Mouse (Mus musculus) liver, embryonic 11.5 days (tissue): Measurements from ENCODE around the gene Chil1. TPM values are rescaled to one million over a fixed set of nuclear protein-coding genes. Genes with fewer than 3 reads are reported as not detected.

Source experiments
- ATAC-seq: fragments of 200-750 bp; cut with Nextera tagmentation; replicated peaks from 2 replicates; pipeline ENCODE4 v1.8.0; 2017; ENCODE audit warnings: moderate number of reproducible peaks, mild to moderate bottlenecking, moderate TSS enrichment, moderate library complexity; ENCODE audit not compliant: low FRiP score
- DNase-seq: peaks from one replicate; pipeline ENCODE4 v3.0.0-alpha.2; 2017; ENCODE audit warnings: low spot score
- H3K27ac ChIP-seq: fragments of 300-500 bp; sonication (generic); 2 replicates; pipeline ENCODE4 v1.5.1; 2014; ENCODE audit warnings: mild to moderate bottlenecking, low read depth, low read length, control low read depth
- H3K27me3 ChIP-seq: fragments of 300-500 bp; sonication (generic); replicated peaks from 2 replicates; pipeline ENCODE4 v1.6.1; 2014; ENCODE audit warnings: low read length, mixed read lengths; ENCODE audit not compliant: control insufficient read depth, insufficient read depth
- H3K36me3 ChIP-seq: fragments of 300-500 bp; sonication (generic); 2 replicates; pipeline ENCODE4 v1.6.1; 2014; ENCODE audit warnings: mild to moderate bottlenecking, low read length, moderate library complexity, mixed read lengths; ENCODE audit not compliant: control insufficient read depth, insufficient read depth
- H3K4me1 ChIP-seq: fragments of 300-500 bp; sonication (generic); replicated peaks from 2 replicates; pipeline ENCODE4 v1.6.1; 2014; ENCODE audit warnings: low read length, mixed read lengths; ENCODE audit not compliant: control insufficient read depth, insufficient read depth
- H3K4me2 ChIP-seq: fragments of 300-500 bp; sonication (generic); 2 replicates; pipeline ENCODE4 v1.6.1; 2014; ENCODE audit warnings: mild to moderate bottlenecking, control low read depth, moderate library complexity
- H3K4me3 ChIP-seq: fragments of 300-500 bp; sonication (generic); 2 replicates; pipeline ENCODE4 v1.5.1; 2014; ENCODE audit warnings: low read depth, low read length, control low read depth
- H3K9ac ChIP-seq: fragments of 300-500 bp; sonication (generic); 2 replicates; pipeline ENCODE4 v1.6.1; 2014; ENCODE audit warnings: low read depth, low read length, control low read depth
- H3K9me3 ChIP-seq: fragments of 300-500 bp; sonication (generic); 2 replicates; pipeline ENCODE4 v1.6.1; 2016; ENCODE audit warnings: low read length, inconsistent platforms, mixed read lengths; ENCODE audit not compliant: control insufficient read depth
- WGBS: fragments of 180-500 bp; shearing (Covaris S2); extraction: QIAGEN DNeasy Blood & Tissue Kit; methylation state at CpG from one replicate; pipeline ENCODE4 v1.1.7; 2014; 5-methylcytosine and 5-hydroxymethylcytosine counted together
- polyA plus RNA-seq: library from polyadenylated mRNA; unstranded; fragments of >200 nt; fragmentation: Nextera tagmentation; extraction: Ambion mirVana; gene quantifications from 2 replicates; pipeline ENCODE4 v1.2.1, GENCODE M21; 2014

Chil1 gene
- polyA plus RNA-seq, 1 experiment from 2014 or later, result 0.41 TPM

DNA sequence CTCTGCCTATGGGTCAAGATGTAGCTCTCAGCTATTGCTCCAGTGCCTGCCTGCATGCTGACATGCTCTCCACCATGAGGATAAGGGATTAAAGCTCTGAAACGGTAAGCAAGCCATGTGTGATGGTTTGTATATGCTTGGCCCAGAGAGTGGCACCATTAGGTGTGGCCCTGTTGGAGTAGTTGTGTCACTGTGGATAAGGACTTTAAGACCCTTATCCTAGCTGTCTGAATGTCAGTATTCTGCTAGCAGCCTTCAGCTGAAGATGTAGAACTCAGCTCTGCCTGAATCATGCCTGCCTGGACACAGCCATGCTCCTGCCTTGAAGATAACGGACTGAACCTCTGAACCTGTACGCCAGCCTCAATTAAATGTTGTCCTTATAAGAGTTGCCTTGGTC is 15.4 kb upstream of the Chil1 start:
- no peak overlapping the region for H3K9ac ChIP-seq
- ATAC-seq, result peak; percentile 18; the same call in 1 of the 2 replicates
- WGBS, result 78% methylated on average over 3 of the region's 3 CpGs

DNA sequence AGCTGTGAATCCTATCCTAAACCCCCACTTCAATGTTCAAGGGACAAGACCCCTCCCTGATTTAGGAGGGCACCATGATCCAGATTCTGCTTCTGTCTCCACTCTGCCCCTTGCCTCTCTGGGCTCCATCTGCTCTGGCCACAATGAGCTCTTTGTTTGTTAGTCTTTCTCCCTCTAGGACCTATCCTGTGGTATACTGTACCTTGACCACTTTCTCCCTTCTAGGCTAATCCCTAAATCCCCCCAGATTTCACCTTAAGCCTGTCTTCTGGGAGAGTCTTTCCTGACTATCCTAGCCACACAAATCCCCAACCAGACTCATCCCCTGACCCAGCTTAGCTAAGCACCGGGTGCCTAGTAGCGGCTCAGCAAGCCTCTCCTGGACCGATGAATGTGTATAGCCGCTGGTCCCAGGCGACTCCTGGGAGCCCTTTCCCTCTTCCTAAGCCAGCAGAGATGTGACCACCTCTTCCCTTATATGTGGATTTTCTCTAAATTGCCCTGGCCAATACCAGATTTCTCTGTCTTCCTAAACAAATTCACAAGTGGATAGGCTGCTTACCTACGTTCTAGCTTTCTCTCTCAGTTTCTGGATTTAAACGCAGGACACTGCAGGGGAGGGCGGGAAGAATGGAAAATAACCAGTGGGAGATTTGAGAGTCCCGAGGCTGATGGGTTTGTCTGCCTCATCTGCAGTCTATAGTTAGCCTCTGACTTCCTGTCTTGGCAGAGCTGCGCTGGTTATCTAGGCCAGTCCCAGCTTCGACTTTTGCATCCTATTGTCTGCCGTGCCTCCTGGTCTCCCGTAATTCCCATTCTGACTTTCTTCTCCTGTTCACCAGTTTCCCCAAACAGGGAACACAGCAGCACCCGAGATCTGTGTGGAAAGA is 14.3 kb upstream of the Chil1 start:
- Histone ChIP-seq H3K27ac (no peak overlapping the region), H3K27me3 (no peaks in the 10 kb centered on the region), H3K4me1 (peaks cover 5% of the 10 kb centered on the region; the same call in 1 of the 2 replicates), H3K4me2 (no peak overlapping the region), H3K4me3 (no peak overlapping the region), H3K36me3 (no peaks in the 10 kb centered on the region), H3K9me3 (no peaks in the 10 kb centered on the region), H3K9ac (no peak overlapping the region)
- 44% methylated on average over 14 of the region's 14 CpGs for WGBS
- no peak for ATAC-seq
- DNase-seq, result no peak

More for the DNA sequence above, 15.4 kb upstream of the Chil1 start:
- no peaks in the 10 kb centered on the region for H3K27me3 ChIP-seq
- H3K36me3 ChIP-seq, result no peaks in the 10 kb centered on the region
- peaks cover 5% of the 10 kb centered on the region; the same call in 1 of the 2 replicates for H3K4me1 ChIP-seq
- no peak overlapping the region for H3K4me2 ChIP-seq
- H3K9me3 ChIP-seq, result no peaks in the 10 kb centered on the region
- H3K27ac ChIP-seq, result no peak overlapping the region
- no peak for DNase-seq
- H3K4me3 ChIP-seq, result no peak overlapping the region

DNA sequence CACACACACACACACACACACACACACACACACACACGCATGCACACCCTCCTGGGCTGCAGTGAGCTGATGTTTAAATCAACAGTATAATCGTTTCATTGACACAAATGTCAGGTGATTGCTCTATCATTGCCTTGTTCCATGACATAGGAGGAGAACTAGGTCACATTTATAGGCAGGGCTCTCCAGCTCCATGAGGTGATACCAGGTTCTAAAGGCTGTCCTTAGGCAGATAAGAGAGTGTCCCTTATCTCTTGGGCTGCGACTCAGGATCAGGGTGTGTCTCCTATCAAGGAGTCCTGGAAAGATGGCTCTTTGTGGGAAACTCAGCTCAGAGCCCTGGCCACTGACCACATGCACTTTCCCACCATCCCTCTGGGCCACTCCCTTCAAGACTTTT is 13.4 kb upstream of the Chil1 start:
- no peak overlapping the region for H3K4me3 ChIP-seq
- no peaks in the 10 kb centered on the region for H3K9me3 ChIP-seq
- ATAC-seq (peak; percentile 53; the same call in 1 of the 2 replicates), DNase-seq (no peak)
- WGBS, result 56% methylated on average over 3 of the region's 3 CpGs
- H3K27me3 ChIP-seq, result no peaks in the 10 kb centered on the region
- no peak overlapping the region for H3K4me2 ChIP-seq
- peaks cover 5% of the 10 kb centered on the region; the same call in 1 of the 2 replicates for H3K4me1 ChIP-seq
- H3K27ac ChIP-seq, result no peak overlapping the region
- H3K36me3 ChIP-seq, result no peaks in the 10 kb centered on the region
- no peak overlapping the region for H3K9ac ChIP-seq

DNA sequence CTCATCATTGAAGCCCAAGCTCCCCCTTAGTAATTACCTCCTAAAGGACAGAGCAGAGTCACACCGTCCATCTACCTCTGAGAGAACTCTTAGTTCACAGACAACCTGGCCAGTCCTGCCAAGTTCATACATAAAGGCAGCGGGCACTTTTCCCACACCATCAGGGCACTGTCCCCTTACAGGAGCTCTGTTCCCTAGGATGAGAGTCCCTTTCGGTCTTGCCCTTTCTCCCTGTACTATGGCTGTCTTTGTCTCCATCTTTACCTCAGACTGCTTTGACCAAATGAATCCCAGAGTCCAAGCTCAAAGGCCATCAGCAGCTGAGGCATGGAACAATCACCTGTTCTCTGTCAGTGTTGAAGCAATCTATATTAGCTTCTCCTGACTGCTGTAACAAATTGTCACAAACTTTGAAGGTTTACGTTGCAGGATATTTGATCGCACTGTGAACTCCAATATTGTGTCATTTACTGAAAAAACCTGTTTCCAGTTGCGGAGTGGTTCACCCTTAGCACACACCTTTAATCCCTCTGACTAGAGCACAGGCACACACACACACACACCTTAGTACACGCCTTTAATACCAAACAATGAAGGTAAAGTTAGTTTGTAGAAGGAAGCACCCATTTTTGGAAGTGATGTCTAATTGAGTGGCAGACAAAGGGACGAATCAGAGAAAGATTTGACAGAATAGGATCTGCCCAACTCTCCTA is 12.8 kb upstream of the Chil1 start:
- DNase-seq, result no peak
- H3K4me2 ChIP-seq, result no peak overlapping the region
- H3K27ac ChIP-seq, result no peak overlapping the region
- no peak overlapping the region for H3K4me3 ChIP-seq
- no peaks in the 10 kb centered on the region for H3K36me3 ChIP-seq
- peaks cover 5% of the 10 kb centered on the region; the same call in 1 of the 2 replicates for H3K4me1 ChIP-seq
- H3K9me3 ChIP-seq, result no peaks in the 10 kb centered on the region
- WGBS, result 86% methylated on average over 8 of the region's 8 CpGs
- H3K27me3 ChIP-seq, result no peaks in the 10 kb centered on the region
- no peak overlapping the region for H3K9ac ChIP-seq
- ATAC-seq, result no peak

DNA sequence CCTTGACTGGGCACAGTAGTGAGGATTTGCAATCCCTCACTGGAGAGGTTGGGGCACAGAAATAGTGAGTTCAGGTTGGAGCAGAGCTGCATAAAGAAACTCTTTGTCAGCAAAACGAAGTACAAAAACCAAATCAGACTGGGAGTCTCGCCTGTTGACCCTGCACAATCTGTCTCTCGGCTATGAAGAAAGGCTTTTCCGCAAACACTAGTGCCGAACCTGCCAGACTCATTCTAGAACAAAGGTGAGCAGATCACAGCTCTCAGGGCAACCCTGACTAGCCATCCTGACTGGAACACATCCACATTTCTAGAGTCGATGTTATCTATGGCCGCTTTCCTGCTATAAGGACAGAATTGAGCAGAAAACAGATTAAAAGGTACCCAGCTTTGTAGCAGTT is 8.9 kb upstream of the Chil1 start:
- DNase-seq (no peak), ATAC-seq (no peak)
- no peaks in the 10 kb centered on the region for H3K27me3 ChIP-seq
- H3K9me3 ChIP-seq, result no peaks in the 10 kb centered on the region
- WGBS, result 73% methylated on average over 7 of the region's 7 CpGs
- H3K4me2 ChIP-seq, result no peak overlapping the region
- H3K4me1 ChIP-seq, result peaks cover 5% of the 10 kb centered on the region; the same call in 1 of the 2 replicates
- H3K27ac ChIP-seq, result no peak overlapping the region
- no peak overlapping the region for H3K9ac ChIP-seq
- H3K36me3 ChIP-seq, result no peaks in the 10 kb centered on the region
- no peak overlapping the region for H3K4me3 ChIP-seq

DNA sequence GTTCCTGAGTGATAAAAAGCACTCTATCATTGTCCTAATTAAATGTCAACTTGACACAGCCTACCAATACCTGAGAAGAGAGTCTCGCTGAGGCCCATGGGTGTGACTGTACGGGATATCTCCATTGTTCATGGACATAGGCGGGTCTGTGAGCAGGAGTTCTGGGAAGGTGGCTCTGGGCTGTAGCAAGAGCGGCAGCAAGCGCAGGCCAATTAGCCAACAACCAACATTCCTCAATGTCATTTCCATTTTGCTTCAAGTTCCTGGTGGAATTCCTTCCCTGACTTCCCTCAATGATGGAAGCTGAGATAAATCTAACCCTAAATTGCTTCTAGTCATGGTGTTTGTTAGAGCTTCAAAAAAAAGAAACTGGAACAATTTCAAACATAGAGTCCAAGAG is 4.0 kb upstream of the Chil1 start:
- 81% methylated on average over 5 of the region's 5 CpGs for WGBS
- 0 out of 2 replicates have a peak, but pooled peaks cover 3% of the 10 kb centered on the region for H3K4me1 ChIP-seq

DNA sequence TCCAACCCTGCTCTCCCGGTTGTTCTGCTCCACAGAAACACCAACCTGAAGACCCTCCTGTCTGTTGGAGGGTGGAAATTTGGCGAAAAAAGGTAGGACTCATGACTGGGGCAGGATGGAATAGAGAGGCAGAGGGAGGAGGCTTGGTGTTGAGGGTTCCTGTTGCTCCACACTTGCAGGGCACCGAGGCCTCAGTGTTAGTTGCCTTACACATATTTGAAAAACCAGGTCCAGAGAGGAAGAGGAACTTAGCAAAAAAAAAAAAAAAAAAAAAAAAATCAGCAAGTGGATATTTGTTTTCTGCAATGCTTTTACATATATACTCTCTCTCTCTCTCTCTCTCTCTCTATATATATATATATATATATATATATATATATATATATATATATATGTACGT is 2.1 kb downstream of the Chil1 start:
- no peak overlapping the region for H3K4me2 ChIP-seq
- no peak for DNase-seq
- H3K4me3 ChIP-seq, result no peak overlapping the region
- no peak overlapping the region for H3K9ac ChIP-seq
- 74% methylated on average over 4 of the region's 4 CpGs for WGBS
- no peaks in the 10 kb centered on the region; the same call in 1 of the 2 replicates for H3K4me1 ChIP-seq
- H3K27ac ChIP-seq, result no peak overlapping the region
- no peaks in the 10 kb centered on the region for H3K9me3 ChIP-seq
- H3K36me3 ChIP-seq, result no peaks in the 10 kb centered on the region
- no peak for ATAC-seq
- peaks cover 11% of the 10 kb centered on the region; the same call in 1 of the 2 replicates for H3K27me3 ChIP-seq

More for the DNA sequence above, 4.0 kb upstream of the Chil1 start:
- no peaks in the 10 kb centered on the region for H3K27me3 ChIP-seq
- no peak overlapping the region for H3K4me2 ChIP-seq
- H3K27ac ChIP-seq, result no peak overlapping the region
- no peak overlapping the region for H3K9ac ChIP-seq
- ATAC-seq, result no peak
- H3K4me3 ChIP-seq, result no peak overlapping the region
- H3K9me3 ChIP-seq, result no peaks in the 10 kb centered on the region
- no peaks in the 10 kb centered on the region for H3K36me3 ChIP-seq
- no peak for DNase-seq

DNA sequence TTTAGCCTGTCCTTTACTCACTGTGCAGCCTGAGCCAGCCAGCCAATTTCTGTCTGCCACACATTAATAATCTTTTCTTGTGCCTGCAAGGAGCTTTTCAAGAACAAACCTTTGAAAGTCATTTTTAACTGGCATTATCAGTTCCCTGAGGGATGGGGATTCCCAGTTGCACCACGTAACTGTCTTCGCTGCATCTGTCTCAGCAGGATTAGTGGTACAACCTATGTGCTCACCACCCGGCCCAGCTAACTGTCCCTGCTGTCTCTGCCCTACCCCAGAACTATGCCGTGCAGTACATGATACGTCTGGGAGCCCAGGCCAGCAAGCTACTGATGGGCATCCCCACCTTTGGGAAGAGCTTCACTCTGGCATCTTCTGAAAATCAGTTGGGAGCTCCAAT is 6.2 kb downstream of the Chil1 start:
- H3K27ac ChIP-seq, result no peak overlapping the region
- no peaks in the 10 kb centered on the region; the same call in 1 of the 2 replicates for H3K4me1 ChIP-seq
- H3K36me3 ChIP-seq, result no peaks in the 10 kb centered on the region
- no peaks in the 10 kb centered on the region for H3K9me3 ChIP-seq
- no peak for ATAC-seq
- H3K4me2 ChIP-seq, result no peak overlapping the region
- WGBS, result 72% methylated on average over 5 of the region's 5 CpGs
- H3K4me3 ChIP-seq, result no peak overlapping the region
- H3K27me3 ChIP-seq, result peaks cover 22% of the 10 kb centered on the region
- no peak overlapping the region for H3K9ac ChIP-seq
- DNase-seq, result no peak
